Mouse (Mus musculus) brain, embryonic 18.5 days (tissue): ENCODE results near the gene Ganc.
A peak's percentile ranks its signal among the peaks of the same experiment; 100 is the strongest.

Source experiments
- DNase-seq: peaks from one replicate; pipeline ENCODE4 v3.0.0-alpha.2; 2012; ENCODE audit warnings: low read depth, low spot score

Ganc gene

GRCm38 (mm10) chr2:120450724-120451123 is 47.0 kb downstream of the Ganc start:
- DNase-seq = no peak

- DNase-seq = no peak
Measured at GRCm38 (mm10) chr2:120452600-120452999, 48.9 kb downstream of the Ganc start.

- DNase-seq = no peak
Measured at GRCm38 (mm10) chr2:120454987-120455386, 51.3 kb downstream of the Ganc start.

- no peak for DNase-seq
Measured at GRCm38 (mm10) chr2:120455719-120456118, 52.0 kb downstream of the Ganc start, which contains the start of gene Capn3. Gene Capn3 (plus strand): TSS chr2:120456019.

- no peak for DNase-seq
Measured at GRCm38 (mm10) chr2:120460216-120460615, 56.5 kb downstream of the Ganc start.

- DNase-seq = no peak
Measured at GRCm38 (mm10) chr2:120463328-120463727, 59.6 kb downstream of the Ganc start.

GRCm38 (mm10) chr2:120464091-120464490 is 60.4 kb downstream of the Ganc start:
- no peak for DNase-seq

- DNase-seq = peak; percentile 20
Measured at GRCm38 (mm10) chr2:120464732-120465396, 61.2 kb downstream of the Ganc start.

- DNase-seq = no peak
Measured at GRCm38 (mm10) chr2:120465397-120465785, 61.7 kb downstream of the Ganc start.

GRCm38 (mm10) chr2:120468011-120468410 is 64.3 kb downstream of the Ganc start:
- no peak for DNase-seq

- no peak for DNase-seq
Measured at GRCm38 (mm10) chr2:120469220-120469619, 65.5 kb downstream of the Ganc start.

- DNase-seq = no peak
Measured at GRCm38 (mm10) chr2:120469715-120470114, 66.0 kb downstream of the Ganc start.

GRCm38 (mm10) chr2:120470856-120471255 is 67.2 kb downstream of the Ganc start:
- DNase-seq = no peak

GRCm38 (mm10) chr2:120476277-120477087 is 72.8 kb downstream of the Ganc start:
- DNase-seq = no peak

GRCm38 (mm10) chr2:120478600-120478999 is 74.9 kb downstream of the Ganc start:
- no peak for DNase-seq

GRCm38 (mm10) chr2:120481921-120482320 is 78.2 kb downstream of the Ganc start:
- DNase-seq = no peak

GRCm38 (mm10) chr2:120482506-120483389 is 79.1 kb downstream of the Ganc start:
- no peak for DNase-seq

- DNase-seq = no peak
Measured at GRCm38 (mm10) chr2:120484241-120484640, 80.5 kb downstream of the Ganc start.

- no peak for DNase-seq
Measured at GRCm38 (mm10) chr2:120493254-120493653, 89.6 kb downstream of the Ganc start.

- no peak for DNase-seq
Measured at GRCm38 (mm10) chr2:120496511-120496910, 92.8 kb downstream of the Ganc start.

GRCm38 (mm10) chr2:120499971-120500471 is 96.3 kb downstream of the Ganc start:
- no peak for DNase-seq
